Mouse (Mus musculus): ENCODE measurements around the gene Endog. TPM values are rescaled to one million over a fixed set of nuclear protein-coding genes. Genes with fewer than 3 reads are reported as not detected.
A peak's percentile ranks its signal among the peaks of the same experiment; 100 is the strongest.
"Not testable (repeated sequence)": the region's sequence is repeated elsewhere in the genome, so short reads cannot be mapped to it uniquely, and the experiment has no call there.

Endog gene
- total RNA-seq, 2 experiments from 2014 or later: 23.0 to 27.5 TPM

GRCm38 (mm10) chr2:30159871-30160270, 11.4 kb upstream of the Endog start:
- DNase-seq (ENCODE audit: low spot score in 2 of 2): not testable (repeated sequence)
- intact Hi-C loops (cut with DNase I): loop anchor here (5.0 kb wide), 2 partner anchors 33 to 118 kb away; no protein-coding TSS in a partner anchor

GRCm38 (mm10) chr2:30161809-30162208, 9.5 kb upstream of the Endog start:
- intact Hi-C loops (cut with DNase I): loop anchor here (2.0 to 5.0 kb wide), 3 partner anchors 35 to 120 kb away; partner anchors contain the start of gene Pkn3
- peak; percentile 51 to 55 for DNase-seq (ENCODE audit: low spot score in 2 of 2)

GRCm38 (mm10) chr2:30164340-30164932, 6.9 kb upstream of the Endog start:
- no peak for DNase-seq (ENCODE audit: low spot score in 2 of 2)
- intact Hi-C loops (cut with DNase I): loop anchor here (5.0 kb wide), 2 partner anchors 37 to 122 kb away; no protein-coding TSS in a partner anchor

GRCm38 (mm10) chr2:30166677-30167076, 4.6 kb upstream of the Endog start:
- intact Hi-C loops (cut with DNase I): loop anchor here (5.0 kb wide), 1 partner anchor 101 kb away; the partner anchor contains the start of gene Phyhd1
- no peak for DNase-seq (ENCODE audit: low spot score in 2 of 2)

- intact Hi-C loops (cut with DNase I): loop anchor here (2.0 to 5.0 kb wide), 2 partner anchors 50 to 65 kb away; partner anchors contain the start of genes Lrrc8a and Zer1
- DNase-seq (ENCODE audit: low spot score in 2 of 2): no peak
Observed at GRCm38 (mm10) chr2:30171997-30172382, 697 bp downstream of the Endog start.

- no peak for DNase-seq (ENCODE audit: low spot score in 2 of 2)
- intact Hi-C loops (cut with DNase I): loop anchor here (5.0 kb wide), 1 partner anchor 51 kb away; the partner anchor contains the start of gene Zer1
Observed at GRCm38 (mm10) chr2:30173541-30174240, 2.4 kb downstream of the Endog start.

GRCm38 (mm10) chr2:30175897-30176296, 4.6 kb downstream of the Endog start:
- intact Hi-C loops (cut with DNase I): no loop called here
- DNase-seq (ENCODE audit: low spot score in 2 of 2): no peak

GRCm38 (mm10) chr2:30176561-30176960, 5.3 kb downstream of the Endog start:
- no peak for DNase-seq (ENCODE audit: low spot score in 2 of 2)
- intact Hi-C loops (cut with DNase I): no loop called here

GRCm38 (mm10) chr2:30177700-30178675, 6.7 kb downstream of the Endog start, which contains the start of gene Spout1:
Spout1 (minus strand) TSS chr2:30178459.
- intact Hi-C loops (cut with DNase I): loop anchor here (2.0 kb wide), 1 partner anchor 59 kb away; the partner anchor contains the start of gene Lrrc8a
- peak; percentile 96 to 98 for DNase-seq (ENCODE audit: low spot score in 2 of 2)

GRCm38 (mm10) chr2:30178711-30179110, 7.4 kb downstream of the Endog start:
- intact Hi-C loops (cut with DNase I): loop anchor here (2.0 kb wide), 1 partner anchor 58 kb away; the partner anchor contains the start of gene Lrrc8a

GRCm38 (mm10) chr2:30182424-30182823, 11.1 kb downstream of the Endog start:
- intact Hi-C loops (cut with DNase I): no loop called here
- DNase-seq (ENCODE audit: low spot score in 2 of 2): no peak

More at GRCm38 (mm10) chr2:30178711-30179110, 7.4 kb downstream of the Endog start:
- DNase-seq (ENCODE audit: low spot score in 2 of 2): not testable (repeated sequence)

- intact Hi-C loops (cut with DNase I): no loop called here
- no peak for DNase-seq (ENCODE audit: low spot score in 2 of 2)
Observed at GRCm38 (mm10) chr2:30183721-30184120, 12.4 kb downstream of the Endog start.

- DNase-seq (ENCODE audit: low spot score in 2 of 2): no peak
- intact Hi-C loops (cut with DNase I): no loop called here
Observed at GRCm38 (mm10) chr2:30185276-30185675, 14.0 kb downstream of the Endog start.

GRCm38 (mm10) chr2:30185681-30186080, 14.4 kb downstream of the Endog start:
- intact Hi-C loops (cut with DNase I): no loop called here

GRCm38 (mm10) chr2:30191790-30192580, 20.7 kb downstream of the Endog start:
- intact Hi-C loops (cut with DNase I): loop anchor here (10.0 kb wide), 1 partner anchor 83 kb away; no protein-coding TSS in a partner anchor
- DNase-seq (ENCODE audit: low spot score in 2 of 2): no peak

More at GRCm38 (mm10) chr2:30185681-30186080, 14.4 kb downstream of the Endog start:
- no peak for DNase-seq (ENCODE audit: low spot score in 2 of 2)

- no peak for DNase-seq (ENCODE audit: low spot score in 2 of 2)
- intact Hi-C loops (cut with DNase I): loop anchor here (10.0 kb wide), 1 partner anchor 80 kb away; no protein-coding TSS in a partner anchor
Observed at GRCm38 (mm10) chr2:30194656-30195055, 23.4 kb downstream of the Endog start.

- intact Hi-C loops (cut with DNase I): loop anchor here (10.0 kb wide), 1 partner anchor 77 kb away; no protein-coding TSS in a partner anchor
- DNase-seq (ENCODE audit: low spot score in 2 of 2): no peak
Observed at GRCm38 (mm10) chr2:30198021-30198420, 26.7 kb downstream of the Endog start.

- no peak for DNase-seq (ENCODE audit: low spot score in 2 of 2)
- intact Hi-C loops (cut with DNase I): loop anchor here (10.0 kb wide), 1 partner anchor 75 kb away; no protein-coding TSS in a partner anchor
Observed at GRCm38 (mm10) chr2:30199984-30200383, 28.7 kb downstream of the Endog start.

Data from left cerebral cortex, postnatal 14 days (tissue).